Mouse (Mus musculus) heart, embryonic 14.5 days (tissue): ENCODE data around the gene Ldlrad3. TPM values are rescaled to one million over a fixed set of nuclear protein-coding genes. Genes with fewer than 3 reads are reported as not detected.

ENCODE experiments used
- ATAC-seq: fragments of 200-750 bp; cut with Nextera tagmentation; 2 replicates; pipeline ENCODE4 v1.8.0; 2017; ENCODE audit warnings: low read depth, moderate TSS enrichment; ENCODE audit not compliant: insufficient number of reproducible peaks, insufficient read depth, low FRiP score
- H3K27ac ChIP-seq, 2 experiments: fragments of 200-500 bp in 1 of 2; fragments of 300-500 bp in 1 of 2; sonication (generic) in 1 of 2; replicated peaks in 1 of 2; 2 replicates each; pipeline ENCODE4 v1.5.1; 2012 to 2014; ENCODE audit warnings: low read depth in 2 of 2, low read length in 2 of 2, control low read depth in 1 of 2, mild to moderate bottlenecking in 1 of 2, mixed read lengths in 1 of 2; ENCODE audit not compliant: control insufficient read depth in 1 of 2, insufficient read depth in 1 of 2
- H3K27me3 ChIP-seq: fragments of 300-500 bp; sonication (generic); 2 replicates; pipeline ENCODE4 v1.6.1; 2014; ENCODE audit warnings: mild to moderate bottlenecking, low read length, control low read depth; ENCODE audit not compliant: control insufficient read depth, insufficient read depth
- H3K36me3 ChIP-seq: fragments of 300-500 bp; sonication (generic); 2 replicates; pipeline ENCODE4 v1.6.1; 2014; ENCODE audit warnings: mild to moderate bottlenecking, control low read depth, low read length, mixed read lengths; ENCODE audit not compliant: control insufficient read depth, insufficient read depth
- H3K4me1 ChIP-seq, 2 experiments: fragments of 200-500 bp in 1 of 2; fragments of 300-500 bp in 1 of 2; sonication (generic) in 1 of 2; 2 replicates each; pipeline ENCODE4 v1.6.1; 2012 to 2014; ENCODE audit warnings: low read length in 2 of 2, control low read depth in 1 of 2, mixed read lengths in 1 of 2; ENCODE audit not compliant: control insufficient read depth in 2 of 2, insufficient read depth in 2 of 2
- H3K4me2 ChIP-seq: fragments of 300-500 bp; sonication (generic); 2 replicates; pipeline ENCODE4 v1.6.1; 2014; ENCODE audit warnings: mild to moderate bottlenecking, low read length
- H3K4me3 ChIP-seq, 2 experiments: fragments of 200-500 bp in 1 of 2; fragments of 300-500 bp in 1 of 2; sonication (generic) in 1 of 2; 2 replicates each; pipeline ENCODE4 v1.5.1; 2012 to 2014; ENCODE audit warnings: low read length in 2 of 2, mild to moderate bottlenecking in 2 of 2, control low read depth in 1 of 2, low read depth in 1 of 2, moderate library complexity in 1 of 2; ENCODE audit not compliant: control insufficient read depth in 1 of 2, insufficient read depth in 1 of 2
- H3K9ac ChIP-seq: fragments of 300-500 bp; sonication (generic); 2 replicates; pipeline ENCODE4 v1.6.1; 2014; ENCODE audit warnings: mild to moderate bottlenecking, low read length
- H3K9me3 ChIP-seq: fragments of 300-500 bp; sonication (generic); 2 replicates; pipeline ENCODE4 v1.6.1; 2016; ENCODE audit warnings: low read length, control low read depth; ENCODE audit not compliant: control insufficient read depth
- WGBS: fragments of 180-500 bp; shearing (Covaris S2); extraction: QIAGEN DNeasy Blood & Tissue Kit; methylation state at CpG from one replicate; pipeline ENCODE4 v1.1.7; 2014; 5-methylcytosine and 5-hydroxymethylcytosine counted together
- polyA plus RNA-seq: library from polyadenylated mRNA; unstranded; fragments of >200 nt; fragmentation: Nextera tagmentation; extraction: Ambion mirVana; gene quantifications from 2 replicates; pipeline ENCODE4 v1.2.1, GENCODE M21; 2014

The Ldlrad3 gene
- polyA plus RNA-seq, 1 experiment from 2014 or later: 13.7 TPM

DNA sequence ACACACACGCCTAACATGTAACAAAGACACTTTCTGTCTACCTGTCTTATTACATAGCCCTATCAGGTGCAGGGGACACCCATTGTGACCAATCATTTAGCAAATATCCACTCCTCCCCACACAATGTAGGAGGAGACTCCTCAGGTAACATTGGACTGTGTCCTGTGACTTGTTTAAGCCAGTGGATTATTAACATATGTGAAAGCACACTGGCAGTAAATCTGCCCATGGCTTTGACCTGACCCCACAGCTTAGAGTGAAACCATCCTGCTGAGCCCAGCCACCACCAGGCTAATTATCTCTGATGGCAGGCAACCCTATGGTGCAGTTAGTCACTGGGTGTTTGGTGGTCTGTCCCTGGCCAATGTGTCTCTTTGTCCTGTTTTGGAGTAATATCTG, 11.1 kb upstream of the Ldlrad3 start:
- no peak overlapping the region for H3K4me2 ChIP-seq
- H3K9me3 ChIP-seq: no peaks in the 10 kb centered on the region
- ATAC-seq: no peak
- H3K27me3 ChIP-seq: no peaks in the 10 kb centered on the region
- no peak overlapping the region for H3K27ac ChIP-seq
- H3K36me3 ChIP-seq: no peaks in the 10 kb centered on the region
- 78% methylated on average over 1 of the region's 1 CpGs for WGBS
- H3K9ac ChIP-seq: no peak overlapping the region
- no peaks in the 10 kb centered on the region for H3K4me1 ChIP-seq
- H3K4me3 ChIP-seq: no peak overlapping the region

DNA sequence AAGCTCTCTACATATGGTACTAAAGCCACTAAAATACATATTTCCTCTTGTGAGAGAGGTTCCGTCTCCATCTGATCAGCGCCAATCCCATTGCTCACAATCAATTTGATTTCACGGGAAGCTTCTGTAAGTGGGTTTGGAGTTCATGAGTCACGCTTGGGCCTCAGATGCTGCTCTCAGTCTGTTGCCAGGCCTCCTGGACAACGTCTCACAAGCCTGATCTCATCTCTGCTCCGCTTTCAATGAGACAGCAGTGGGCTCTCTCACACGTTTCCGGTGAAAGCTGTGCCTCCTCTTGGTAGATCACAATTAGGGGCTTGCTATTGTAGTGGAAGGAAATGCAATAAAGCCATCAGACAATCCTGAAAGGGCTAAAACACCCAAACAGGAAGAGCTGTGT, 10.5 kb upstream of the Ldlrad3 start:
- no peak overlapping the region for H3K27ac ChIP-seq
- H3K9ac ChIP-seq: no peak overlapping the region
- no peaks in the 10 kb centered on the region for H3K27me3 ChIP-seq
- H3K4me2 ChIP-seq: no peak overlapping the region
- H3K36me3 ChIP-seq: no peaks in the 10 kb centered on the region
- no peak for ATAC-seq
- H3K4me3 ChIP-seq: no peak overlapping the region
- no peaks in the 10 kb centered on the region for H3K9me3 ChIP-seq
- no peaks in the 10 kb centered on the region for H3K4me1 ChIP-seq
- 46% methylated on average over 8 of the region's 8 CpGs for WGBS

DNA sequence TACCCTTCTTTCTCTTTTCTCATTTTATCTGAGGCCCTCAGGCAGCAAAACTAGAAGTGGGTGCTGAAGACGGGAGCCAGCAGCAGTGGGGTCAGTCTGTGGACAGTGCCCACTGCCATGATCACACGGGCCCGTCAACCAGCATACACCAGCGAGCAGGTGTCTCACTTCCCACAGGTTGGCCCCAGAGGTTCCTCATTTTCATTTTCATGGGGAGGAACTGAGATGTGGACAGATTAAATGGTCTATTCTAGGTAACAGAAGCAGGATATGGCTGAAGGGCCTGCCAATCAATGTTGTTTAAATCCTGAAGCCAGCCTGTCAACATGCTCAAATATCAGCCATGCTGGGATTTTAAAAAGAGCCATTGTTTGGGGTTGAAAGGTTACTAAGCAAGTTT, 9.3 kb upstream of the Ldlrad3 start:
- Histone ChIP-seq H3K9ac (no peak overlapping the region), H3K27ac (no peak overlapping the region), H3K4me2 (no peak overlapping the region), H3K4me3 (no peak overlapping the region), H3K36me3 (no peaks in the 10 kb centered on the region), H3K27me3 (no peaks in the 10 kb centered on the region), H3K4me1 (no peaks in the 10 kb centered on the region), H3K9me3 (no peaks in the 10 kb centered on the region)
- 72% methylated on average over 4 of the region's 4 CpGs for WGBS
- no peak for ATAC-seq

DNA sequence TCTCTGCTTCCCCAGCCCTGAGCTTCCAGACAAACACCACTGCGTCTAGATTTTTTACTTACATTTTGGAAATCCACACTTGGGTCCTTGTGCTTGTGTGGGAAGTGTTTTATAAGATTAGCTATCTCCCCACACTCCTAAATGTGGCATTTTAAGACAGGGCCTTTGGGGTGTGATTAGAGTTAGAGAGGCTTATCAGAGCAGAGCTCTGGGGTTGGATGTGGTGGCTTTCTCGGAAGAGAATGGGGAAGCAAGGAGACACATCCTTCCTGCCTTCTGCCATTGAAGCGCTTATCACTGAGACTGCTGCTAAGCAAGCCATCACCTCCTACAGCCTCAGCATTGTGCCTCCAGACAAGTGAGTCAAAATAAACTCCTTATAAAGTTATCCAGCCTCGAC, 8.1 kb upstream of the Ldlrad3 start:
- ATAC-seq: no peak
- no peaks in the 10 kb centered on the region for H3K4me1 ChIP-seq
- WGBS: 24% methylated on average over 4 of the region's 4 CpGs

DNA sequence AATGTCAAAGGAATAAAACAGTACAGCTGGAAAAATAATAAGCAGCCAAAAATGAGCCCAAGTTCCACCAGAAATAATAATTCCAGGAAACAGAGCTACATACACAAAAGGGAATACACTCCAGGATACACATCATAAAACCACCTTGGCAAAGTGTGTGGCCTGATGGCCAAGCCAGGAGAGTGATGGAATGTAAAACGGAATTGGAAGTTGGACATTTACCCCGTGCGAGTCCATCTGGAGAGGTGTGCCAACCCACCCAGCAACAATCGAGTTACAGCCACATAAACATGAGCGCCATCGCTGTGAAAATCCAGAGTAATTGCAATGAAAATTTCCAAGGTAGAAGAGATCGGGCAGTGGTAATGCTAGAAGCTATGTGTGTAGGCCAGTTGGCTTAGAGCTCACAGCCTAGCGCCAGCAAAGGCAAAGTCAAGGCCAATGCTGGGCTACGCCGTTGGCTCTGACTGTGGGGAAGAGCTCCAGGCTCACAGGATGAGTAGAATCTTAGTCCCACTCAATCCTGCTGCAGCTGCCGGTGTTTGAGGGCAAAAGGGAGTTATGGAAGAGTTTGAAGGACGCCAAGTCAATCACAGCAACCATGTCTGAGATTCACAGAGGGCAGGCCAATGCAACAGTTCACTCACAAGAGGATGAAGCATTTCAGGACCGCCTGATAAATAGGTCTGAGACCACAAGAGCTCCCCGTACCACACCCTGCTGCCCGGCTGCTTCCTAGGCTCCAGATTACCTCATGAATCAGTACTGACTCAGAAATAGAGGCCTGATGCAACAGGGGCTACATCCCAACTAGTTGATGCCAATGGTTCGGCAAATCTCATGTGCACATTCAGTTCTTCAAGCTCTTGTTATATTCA, 7.0 kb upstream of the Ldlrad3 start:
- H3K4me3 ChIP-seq: no peak overlapping the region
- WGBS: 90% methylated on average over 16 of the region's 16 CpGs
- no peaks in the 10 kb centered on the region for H3K36me3 ChIP-seq
- no peaks in the 10 kb centered on the region for H3K9me3 ChIP-seq
- no peak for ATAC-seq
- H3K27ac ChIP-seq: no peak overlapping the region
- no peaks in the 10 kb centered on the region for H3K27me3 ChIP-seq
- no peaks in the 10 kb centered on the region for H3K4me1 ChIP-seq
- H3K9ac ChIP-seq: no peak overlapping the region
- no peak overlapping the region for H3K4me2 ChIP-seq

More for the DNA sequence above, 8.1 kb upstream of the Ldlrad3 start:
- Histone ChIP-seq H3K27me3 (no peaks in the 10 kb centered on the region), H3K9ac (no peak overlapping the region), H3K4me2 (no peak overlapping the region), H3K4me3 (no peak overlapping the region), H3K36me3 (no peaks in the 10 kb centered on the region), H3K27ac (no peak overlapping the region), H3K9me3 (no peaks in the 10 kb centered on the region)

DNA sequence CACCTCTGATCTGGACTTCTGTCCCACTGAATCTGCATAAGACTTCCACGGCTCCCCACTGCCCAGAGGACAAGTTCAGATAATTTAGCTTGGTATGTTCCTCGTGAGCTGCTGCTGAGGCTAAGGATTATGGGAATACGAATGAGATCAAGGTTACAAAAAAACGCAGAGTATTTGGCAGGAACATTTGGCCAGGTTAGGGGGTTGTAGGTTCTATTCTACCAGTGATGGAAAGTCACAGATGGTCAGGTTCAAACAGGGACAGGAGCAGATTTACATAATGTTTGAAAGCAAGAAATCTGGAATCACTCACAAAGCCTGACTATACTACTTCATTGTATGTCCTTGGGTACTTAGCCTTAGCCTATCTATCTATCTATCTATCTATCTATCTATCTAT, 5.6 kb upstream of the Ldlrad3 start:
- no peaks in the 10 kb centered on the region for H3K36me3 ChIP-seq
- no peaks in the 10 kb centered on the region for H3K27me3 ChIP-seq
- H3K4me2 ChIP-seq: no peak overlapping the region
- no peak overlapping the region for H3K27ac ChIP-seq
- no peak for ATAC-seq
- H3K9ac ChIP-seq: no peak overlapping the region
- 70% methylated on average over 4 of the region's 4 CpGs for WGBS
- no peaks in the 10 kb centered on the region for H3K4me1 ChIP-seq
- no peak overlapping the region for H3K4me3 ChIP-seq
- H3K9me3 ChIP-seq: no peaks in the 10 kb centered on the region

DNA sequence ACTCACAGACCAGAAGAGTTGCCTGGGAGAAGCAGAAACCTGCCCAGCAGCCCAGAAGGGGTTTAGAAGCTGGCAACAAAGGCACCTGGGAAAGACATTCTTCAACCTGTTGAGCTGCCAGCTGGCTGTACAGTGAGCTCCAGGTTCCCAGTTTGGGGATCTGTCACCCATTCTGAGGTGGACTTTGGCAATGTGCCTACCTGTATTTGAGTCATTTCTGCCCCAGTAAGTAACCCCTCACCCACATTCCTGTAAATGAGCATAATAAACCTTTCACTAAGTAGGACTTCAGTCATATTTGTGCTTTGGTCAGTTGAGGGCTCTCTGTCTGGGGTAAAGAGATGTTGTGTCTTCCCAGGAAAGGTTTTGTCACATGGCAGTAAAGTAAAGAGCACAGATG, 4.8 kb upstream of the Ldlrad3 start:
- H3K27ac ChIP-seq: no peak overlapping the region
- H3K36me3 ChIP-seq: no peaks in the 10 kb centered on the region
- no peak overlapping the region for H3K9ac ChIP-seq
- H3K4me3 ChIP-seq: no peak overlapping the region
- H3K27me3 ChIP-seq: no peaks in the 10 kb centered on the region
- no peaks in the 10 kb centered on the region for H3K9me3 ChIP-seq
- ATAC-seq: no peak
- peaks cover 0 to 4% of the 10 kb centered on the region in 2 experiments; a peak in 2 of 4 replicates for H3K4me1 ChIP-seq
- no peak overlapping the region for H3K4me2 ChIP-seq
